Mouse (Mus musculus) heart, postnatal 36 days (tissue): ENCODE measurements around the gene Esr2. TPM values are rescaled to one million over a fixed set of nuclear protein-coding genes. Genes with fewer than 3 reads are reported as not detected.
"Not testable (repeated sequence)": the region's sequence is repeated elsewhere in the genome, so short reads cannot be mapped to it uniquely, and the experiment has no call there.

Experiments used
- DNase-seq, 2 experiments: peaks; one replicate each; pipeline ENCODE4 v3.0.0; 2021 to 2022
- intact Hi-C: fragments of 180-260 bp; cut with DNase I; formaldehyde crosslinking; loops from one replicate; pipeline ENCODE4 v1.15.1; 2025
- total RNA-seq, 2 experiments: library from RNA; stranded (reverse); gene quantifications; 2 replicates each; pipeline ENCODE4 v1.2.3; 2021

Esr2 gene
- total RNA-seq, 2 experiments from 2014 or later, result not detected

DNA sequence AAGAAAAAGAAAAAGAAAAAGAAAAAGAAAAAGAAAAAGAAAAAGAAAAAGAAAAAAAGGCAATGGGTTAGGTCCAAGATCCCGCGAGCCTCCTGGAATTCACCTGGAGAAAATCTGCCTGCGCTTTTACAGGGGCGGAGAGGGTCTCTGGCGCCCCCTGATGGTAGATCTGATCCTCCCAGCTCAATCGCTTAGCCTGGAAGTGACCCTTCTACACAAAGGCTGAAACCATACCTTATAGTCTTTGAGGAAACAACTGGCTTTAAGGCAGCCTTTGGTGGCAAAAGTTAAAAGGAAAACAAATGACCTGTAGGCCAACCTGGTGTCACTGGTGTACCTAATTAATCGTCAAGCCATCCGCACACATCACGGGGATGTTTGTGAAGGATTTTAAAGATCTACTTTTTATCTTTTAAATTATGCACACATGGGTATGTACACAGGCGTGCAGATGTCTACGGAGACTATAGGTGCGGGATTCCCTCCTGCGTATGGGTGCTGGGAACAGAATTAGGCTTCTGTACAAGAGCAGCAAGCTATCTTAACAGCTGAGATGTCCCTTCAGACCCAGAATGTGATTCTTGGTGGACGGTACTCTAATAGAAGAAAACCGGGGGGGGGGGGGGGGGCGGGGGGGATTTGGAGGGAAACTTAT lies 932 bp upstream of the Esr2 start:
- intact Hi-C loops, result loop anchor here (2.0 to 5.0 kb wide), 2 partner anchors 161 to 391 kb away; no protein-coding TSS in a partner anchor
- peak; percentile 66 to 78 for DNase-seq

DNA sequence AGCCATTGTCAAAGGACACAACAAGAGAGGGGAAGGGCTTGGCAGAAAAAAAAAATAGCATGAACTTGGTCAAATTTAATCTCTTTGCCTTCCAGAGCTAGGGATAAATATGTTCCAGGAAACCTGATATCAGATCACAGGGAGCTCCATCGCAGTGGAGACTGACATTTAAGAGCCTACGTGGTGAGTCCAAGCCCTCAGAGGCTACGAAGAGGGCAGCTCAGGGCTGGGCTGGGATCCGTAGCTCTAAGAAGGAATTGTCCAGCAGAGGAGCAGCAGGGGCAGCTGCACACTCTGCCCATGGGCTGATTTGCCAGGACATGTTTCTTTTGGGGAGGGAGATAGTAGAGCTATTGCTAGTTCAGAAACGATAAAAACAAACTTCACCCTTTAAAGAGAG lies 11.4 kb downstream of the Esr2 start:
- DNase-seq, result no peak
- intact Hi-C loops, result no loop called here

DNA sequence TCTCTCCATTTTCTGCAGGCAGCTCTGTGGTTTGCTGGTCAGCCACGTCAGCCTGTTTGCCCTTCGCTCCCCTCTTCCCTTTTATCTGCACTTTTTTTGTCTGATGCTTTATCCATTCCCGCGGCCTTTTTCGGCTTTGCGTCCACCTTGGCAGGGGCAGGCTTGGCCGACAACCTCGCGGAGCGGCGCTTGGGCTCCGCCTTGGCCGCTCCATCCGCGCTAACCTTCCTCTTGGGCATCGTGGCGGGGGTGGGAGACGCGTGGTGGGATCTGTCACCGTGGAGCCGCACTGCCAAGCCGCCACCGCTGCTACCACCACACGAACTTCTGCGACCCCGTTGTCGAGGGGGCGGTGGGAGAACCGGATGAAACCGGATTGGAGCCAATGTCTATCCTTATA lies 24.7 kb downstream of the Esr2 start:
- DNase-seq, result peak in 1 of 2 experiments; percentile 5
- intact Hi-C loops, result not testable (repeated sequence)

DNA sequence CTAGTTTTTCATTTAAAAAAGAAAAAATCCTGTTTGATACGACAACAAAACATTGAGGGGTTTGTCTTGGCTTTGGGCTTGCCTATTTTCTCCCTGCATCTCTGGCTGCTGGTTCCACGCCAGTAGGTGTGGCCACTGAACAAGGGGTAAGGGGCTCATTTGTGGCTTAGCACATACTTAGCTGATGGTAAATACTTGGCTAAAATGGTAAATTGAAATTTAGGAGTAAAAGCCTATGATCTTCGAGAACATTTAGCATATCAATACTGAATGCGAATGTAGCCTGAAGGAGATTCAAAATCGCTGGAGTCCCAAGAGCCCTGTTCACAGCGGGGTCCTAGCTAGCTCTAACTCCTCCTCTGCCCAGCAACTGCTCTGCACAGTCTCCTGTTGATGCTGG lies 40.4 kb downstream of the Esr2 start:
- intact Hi-C loops, result no loop called here
- DNase-seq, result no peak

DNA sequence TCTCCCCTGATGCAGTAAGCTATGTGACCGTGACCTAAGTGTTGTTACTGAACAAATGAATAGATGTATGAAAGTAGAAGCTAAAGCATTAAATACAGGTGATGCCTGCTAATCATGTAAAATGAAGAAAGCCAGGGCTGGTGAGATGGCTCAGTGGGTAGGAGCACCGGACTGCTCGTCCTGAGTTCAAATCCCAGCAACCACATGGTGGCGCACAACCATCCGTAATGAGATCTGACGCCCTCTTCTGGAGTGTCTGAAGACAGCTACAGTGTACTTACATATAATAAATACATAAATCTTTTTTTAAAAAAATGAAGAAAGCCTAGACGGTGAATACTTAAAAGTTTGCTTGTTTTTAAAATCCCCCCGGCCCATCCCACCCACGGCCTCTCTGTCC lies 44.0 kb downstream of the Esr2 start:
- DNase-seq, intact Hi-C loops: not testable (repeated sequence)

DNA sequence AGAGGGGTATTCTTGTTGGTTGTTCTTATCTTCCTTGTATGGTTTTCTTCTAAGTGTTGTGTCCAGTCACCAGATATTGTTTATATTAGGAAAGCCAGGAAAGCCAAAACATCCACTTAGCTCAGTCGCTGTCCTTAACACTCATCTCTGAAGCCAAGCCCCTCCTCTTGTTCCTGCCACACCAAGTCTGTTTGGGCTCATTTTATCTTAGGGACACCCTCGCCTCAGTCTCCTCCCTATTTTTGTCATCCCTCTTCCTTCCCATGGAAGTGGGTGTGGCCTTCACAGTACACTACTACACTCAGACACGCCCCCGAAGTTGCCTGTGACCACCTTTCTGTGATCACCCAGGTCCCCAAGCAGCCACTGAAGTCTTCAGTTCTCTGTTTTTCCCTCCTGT lies 44.5 kb downstream of the Esr2 start:
- intact Hi-C loops, result no loop called here
- DNase-seq, result no peak

DNA sequence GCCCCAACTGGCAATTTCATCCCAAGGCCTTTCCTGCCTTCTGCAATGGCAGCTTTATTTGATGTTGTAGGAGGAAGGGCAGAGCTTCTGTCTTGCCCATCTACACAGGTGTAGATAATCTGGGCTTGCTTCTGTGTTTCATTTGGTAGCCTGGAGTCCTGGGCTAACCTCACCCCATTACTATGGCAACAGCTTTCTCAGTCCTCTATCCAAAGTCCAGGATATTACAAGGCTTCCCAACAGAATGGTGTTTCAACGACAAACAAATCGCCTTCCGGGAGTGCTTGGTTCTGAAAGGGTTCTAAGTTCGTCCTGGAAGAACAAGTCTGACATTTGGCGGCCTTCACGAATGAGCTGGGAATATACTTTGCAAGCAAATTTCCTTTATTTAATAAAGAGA lies 46.2 kb downstream of the Esr2 start:
- intact Hi-C loops, result no loop called here
- no peak for DNase-seq

DNA sequence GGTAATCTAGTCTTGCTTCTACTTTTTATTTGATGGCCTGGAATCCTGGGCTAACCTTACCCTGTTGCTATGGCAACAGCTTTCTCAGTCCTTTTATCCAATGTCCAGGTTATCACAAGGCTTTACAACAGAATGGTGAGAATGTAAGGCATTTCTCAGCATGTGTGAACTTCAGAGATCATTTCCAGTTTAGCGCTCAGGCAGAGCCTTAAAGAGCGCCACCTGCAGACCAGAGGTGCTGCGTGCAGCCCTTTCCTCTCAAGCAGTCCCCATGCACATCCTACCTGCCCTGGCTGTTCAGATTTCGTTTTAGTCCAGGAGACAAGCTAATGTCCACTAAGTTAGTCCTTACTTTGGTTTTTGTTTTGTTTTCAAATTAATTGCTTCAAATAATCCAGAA lies 46.8 kb downstream of the Esr2 start:
- intact Hi-C loops, result no loop called here
- peak in 1 of 2 experiments; percentile 19 for DNase-seq

DNA sequence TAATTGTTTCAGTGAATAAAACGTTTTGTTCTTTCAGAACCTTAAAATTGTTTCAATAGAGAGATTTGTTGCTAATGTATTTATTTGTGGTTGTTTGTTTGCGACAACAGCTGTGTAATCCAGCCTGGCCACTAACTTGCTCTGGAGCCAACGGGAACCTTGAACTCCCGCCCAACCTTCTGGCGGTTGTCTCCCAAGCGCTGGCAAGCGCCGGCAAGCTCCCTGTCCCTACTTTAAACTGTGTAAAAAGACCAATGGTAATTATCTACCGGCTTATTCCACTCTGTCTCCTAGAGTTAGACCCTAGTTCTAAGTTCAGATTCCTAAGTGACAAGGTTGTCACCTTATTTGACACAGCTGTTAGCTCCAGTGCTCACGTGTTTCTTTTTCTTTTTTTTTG lies 48.2 kb downstream of the Esr2 start:
- DNase-seq, result peak in 1 of 2 experiments; percentile 27
- intact Hi-C loops, result no loop called here

DNA sequence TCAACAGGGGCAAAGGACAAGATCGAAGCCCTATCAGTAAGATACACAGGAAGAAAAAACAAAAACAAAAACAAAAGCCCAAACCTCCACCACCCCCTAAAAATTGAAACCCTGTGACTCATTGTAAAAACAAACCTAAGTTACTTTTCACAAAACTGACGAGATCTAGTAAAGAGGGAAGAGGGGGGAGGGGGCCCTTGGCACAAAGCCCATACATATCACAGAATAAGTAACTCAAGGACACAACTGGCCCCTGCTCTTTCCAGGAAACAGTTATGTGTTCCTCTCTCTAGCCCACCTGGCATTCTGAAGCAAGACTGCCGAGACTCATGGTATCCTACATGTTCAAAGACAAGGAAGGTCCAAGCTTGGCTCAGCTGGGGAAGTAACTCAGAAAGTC lies 48.8 kb downstream of the Esr2 start:
- intact Hi-C loops, result no loop called here
- DNase-seq, result no peak

DNA sequence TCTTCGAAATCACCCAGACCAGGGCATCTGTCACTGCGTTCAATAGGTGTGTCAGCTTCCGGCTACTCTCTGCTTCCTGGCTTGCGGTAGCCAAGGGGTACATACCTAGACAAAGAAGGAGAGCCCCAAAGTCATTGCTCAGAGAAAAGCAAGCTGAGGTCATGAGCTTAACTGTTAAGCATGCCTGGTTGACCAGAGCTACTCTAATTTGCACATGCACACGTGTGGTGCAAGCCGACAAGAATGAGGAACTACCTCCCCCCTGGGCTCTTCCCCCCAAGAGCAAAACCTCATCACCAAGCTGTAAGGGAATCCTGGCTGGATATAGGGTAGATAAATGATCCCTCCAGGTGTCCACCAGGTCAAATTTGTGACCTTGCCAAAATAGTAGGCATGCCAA lies 53.8 kb downstream of the Esr2 start:
- intact Hi-C loops, result no loop called here
- no peak for DNase-seq

DNA sequence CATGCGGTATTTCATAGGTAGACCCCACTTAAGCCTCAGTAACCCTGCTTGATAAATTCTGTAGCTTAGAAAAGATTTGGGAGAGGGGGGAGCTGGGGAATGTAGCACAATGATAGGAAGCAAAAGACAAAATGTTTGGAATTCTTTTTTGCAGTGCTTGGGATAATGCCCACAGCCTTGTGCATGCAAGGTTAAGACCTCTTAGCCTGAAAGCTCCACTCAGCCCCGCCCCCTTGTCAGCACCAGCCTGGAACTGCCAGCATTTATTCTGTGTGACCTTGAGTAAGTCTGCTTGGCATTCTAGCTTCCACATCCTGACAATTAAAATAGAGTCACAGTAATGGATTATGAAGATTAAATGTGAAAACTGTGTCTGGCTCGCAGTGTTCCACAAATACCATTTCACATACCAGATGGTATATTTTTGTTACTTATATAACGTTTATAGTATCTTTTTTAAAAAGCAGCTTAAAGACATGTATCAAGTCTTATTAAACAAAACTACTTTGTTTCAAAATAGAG lies 59.4 kb downstream of the Esr2 start:
- DNase-seq, result peak in 1 of 2 experiments; percentile 17
- intact Hi-C loops, result no loop called here

DNA sequence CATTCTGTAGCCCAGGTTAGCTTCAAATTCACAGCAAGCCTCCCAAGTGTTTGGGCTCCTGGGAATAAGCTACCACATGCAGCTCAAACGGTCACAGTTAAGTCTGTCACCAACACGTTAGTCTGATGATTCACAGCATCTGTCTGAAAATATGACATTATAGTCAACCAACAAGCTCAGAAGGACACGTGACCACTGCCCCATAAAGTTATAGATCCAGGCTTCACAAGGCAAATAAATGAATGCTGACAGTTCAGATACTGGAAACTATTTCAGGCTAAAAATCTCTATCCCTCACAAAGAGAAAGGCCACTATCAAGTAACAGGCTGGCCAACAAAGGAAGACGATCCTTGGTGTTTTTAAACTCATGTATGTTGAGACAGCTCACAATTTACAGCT lies 60.5 kb downstream of the Esr2 start:
- DNase-seq, result no peak
- intact Hi-C loops, result no loop called here

DNA sequence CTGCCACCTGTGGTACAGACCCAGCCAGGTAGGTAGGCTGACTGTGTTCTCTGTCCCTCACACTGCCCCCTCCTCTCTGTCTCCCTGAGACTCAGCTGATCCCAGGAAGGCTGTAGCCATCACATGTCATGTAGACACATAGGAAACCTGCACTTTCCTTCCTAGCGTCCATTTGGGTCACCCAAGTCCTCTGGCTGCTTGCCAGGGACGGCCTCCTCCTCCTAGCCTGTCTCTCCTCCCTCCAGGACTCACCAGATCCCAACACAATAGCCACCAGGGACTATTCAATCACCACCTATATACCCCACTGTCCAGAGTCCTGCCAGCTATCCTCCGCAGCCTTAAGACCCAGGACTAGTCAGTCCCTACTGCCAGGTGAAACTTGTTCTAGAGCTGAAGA lies 66.0 kb downstream of the Esr2 start:
- no peak for DNase-seq
- intact Hi-C loops, result no loop called here

DNA sequence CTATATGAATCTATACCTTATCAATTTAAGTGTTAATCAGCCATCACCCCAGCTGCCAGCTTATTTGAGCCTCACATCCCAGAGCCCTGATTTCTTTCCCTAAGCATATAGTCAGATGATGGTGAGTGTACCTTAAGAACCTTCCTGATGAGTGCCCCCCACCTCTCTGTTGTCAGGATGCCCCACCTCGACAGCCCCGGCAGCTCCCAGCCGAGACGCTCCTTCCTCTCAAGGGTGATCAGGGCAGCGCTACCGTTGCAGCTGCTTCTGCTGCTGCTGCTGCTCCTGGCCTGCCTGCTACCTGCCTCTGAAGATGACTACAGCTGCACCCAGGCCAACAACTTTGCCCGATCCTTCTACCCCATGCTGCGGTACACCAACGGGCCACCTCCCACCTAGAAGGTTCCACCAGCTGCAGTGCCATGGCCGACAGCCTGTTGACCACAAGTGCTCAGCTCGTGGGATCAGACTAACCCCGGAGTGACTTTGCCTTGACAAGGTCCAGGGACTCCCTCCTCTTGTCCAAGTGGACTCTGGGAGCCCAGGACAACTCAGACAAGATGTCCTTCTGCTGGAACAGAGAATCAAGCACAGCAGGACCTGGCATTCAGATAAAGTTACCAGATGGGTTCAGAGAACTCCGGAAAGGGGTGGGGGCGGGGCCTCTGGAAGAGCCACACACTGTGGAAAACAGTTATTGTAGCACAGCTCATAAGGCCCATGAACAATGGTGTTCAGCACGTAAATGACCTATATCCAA lies 67.2 kb downstream of the Esr2 start:
- DNase-seq, result no peak
- intact Hi-C loops, result no loop called here

DNA sequence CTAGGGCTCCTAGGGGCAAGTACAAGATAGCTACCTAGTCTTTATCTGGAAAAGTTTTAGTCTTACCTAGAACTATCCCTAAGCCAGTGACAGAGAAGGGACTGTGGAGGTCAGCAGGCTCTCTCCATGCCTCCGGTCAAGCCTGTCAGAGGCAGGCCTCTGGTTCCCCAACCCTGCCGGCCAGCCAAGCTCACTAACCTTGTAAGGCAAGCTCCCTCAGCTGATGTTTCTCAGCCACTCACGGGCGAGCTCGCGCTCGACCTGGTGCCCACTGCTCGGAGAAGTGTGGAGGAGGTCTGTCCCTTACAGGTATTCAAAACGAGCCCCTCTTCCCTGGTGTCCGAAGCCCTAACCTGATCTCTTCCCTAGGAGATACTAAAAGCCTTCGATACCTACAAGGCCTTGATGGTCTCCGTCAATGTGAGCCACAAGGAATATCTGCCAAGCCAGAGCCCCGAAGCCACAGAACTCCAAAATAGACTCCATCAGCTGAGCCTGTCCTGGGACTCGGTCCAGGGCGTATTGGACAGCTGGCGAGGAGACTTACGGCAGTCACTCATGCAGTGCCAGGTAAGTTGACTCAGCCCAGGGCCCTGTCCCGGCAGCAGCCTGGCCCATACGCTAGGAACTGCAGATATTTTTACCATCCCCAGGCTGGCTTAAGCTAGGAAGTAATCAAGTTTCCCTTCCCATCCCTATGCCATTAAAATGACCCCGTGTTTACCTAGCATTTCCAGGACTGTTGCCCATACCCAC lies 72.3 kb downstream of the Esr2 start:
- peak; percentile 59 to 70 for DNase-seq
- intact Hi-C loops, result no loop called here

DNA sequence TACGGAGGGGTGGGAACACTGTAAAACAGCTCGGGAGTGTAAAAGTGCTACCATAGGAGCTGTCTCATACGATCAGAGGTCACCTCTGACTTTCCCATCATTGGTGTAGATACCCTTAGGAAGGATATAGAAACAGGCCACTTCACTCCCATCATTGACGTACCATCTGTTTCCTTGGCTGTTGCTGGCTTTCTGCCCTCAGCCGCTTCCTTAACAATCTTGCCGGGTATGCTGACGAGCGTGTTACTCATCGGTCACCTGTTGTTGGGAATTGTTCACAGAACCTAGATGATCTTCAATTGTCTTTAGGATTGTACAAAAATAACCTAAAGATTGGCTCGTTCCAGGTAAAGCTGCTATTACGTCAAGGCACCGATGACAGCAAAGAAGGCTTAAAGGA lies 74.4 kb downstream of the Esr2 start:
- intact Hi-C loops, result no loop called here
- DNase-seq, result no peak

DNA sequence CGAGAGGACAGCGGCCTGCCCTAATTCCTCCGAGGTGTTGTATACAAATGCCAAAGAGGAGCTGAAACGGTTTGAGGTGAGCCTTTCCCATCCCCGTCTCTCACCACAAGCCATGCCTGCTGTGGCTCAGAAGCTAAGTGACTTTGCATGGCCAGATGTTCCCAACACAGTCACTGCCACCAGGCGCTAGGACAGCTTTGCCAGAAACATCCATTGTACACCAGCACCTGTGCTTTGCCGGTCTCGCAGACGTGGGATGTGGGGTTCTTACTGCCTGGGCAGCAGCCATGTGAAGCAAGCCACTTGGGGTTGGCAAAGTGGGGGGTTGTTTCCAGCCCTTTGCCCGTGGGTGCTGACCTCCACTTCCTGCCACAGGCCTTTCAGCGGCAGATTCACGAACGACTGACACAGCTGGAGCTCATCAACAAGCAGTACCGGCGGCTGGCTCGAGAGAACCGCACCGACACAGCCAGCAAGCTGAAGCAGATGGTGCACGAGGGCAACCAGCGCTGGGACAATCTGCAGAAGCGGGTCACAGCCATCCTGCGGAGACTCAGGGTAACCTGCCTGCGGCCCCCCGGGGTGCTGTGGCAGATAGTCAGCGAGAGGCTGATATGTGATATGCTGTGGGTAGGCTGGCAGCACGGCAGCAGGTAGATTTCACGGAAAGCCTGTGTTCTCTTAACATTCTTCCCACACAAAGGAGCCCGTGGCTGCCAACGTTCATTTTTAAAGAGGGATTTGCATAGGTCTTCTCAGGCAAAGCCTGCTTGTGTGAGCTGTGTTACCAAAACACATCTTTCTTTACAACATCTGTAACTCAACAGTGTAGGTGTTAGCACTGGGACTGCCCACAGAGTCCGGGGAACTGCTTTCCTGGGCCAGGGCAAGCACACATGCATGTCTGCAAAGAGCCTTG lies 81.7 kb downstream of the Esr2 start:
- no peak for DNase-seq
- intact Hi-C loops, result no loop called here

DNA sequence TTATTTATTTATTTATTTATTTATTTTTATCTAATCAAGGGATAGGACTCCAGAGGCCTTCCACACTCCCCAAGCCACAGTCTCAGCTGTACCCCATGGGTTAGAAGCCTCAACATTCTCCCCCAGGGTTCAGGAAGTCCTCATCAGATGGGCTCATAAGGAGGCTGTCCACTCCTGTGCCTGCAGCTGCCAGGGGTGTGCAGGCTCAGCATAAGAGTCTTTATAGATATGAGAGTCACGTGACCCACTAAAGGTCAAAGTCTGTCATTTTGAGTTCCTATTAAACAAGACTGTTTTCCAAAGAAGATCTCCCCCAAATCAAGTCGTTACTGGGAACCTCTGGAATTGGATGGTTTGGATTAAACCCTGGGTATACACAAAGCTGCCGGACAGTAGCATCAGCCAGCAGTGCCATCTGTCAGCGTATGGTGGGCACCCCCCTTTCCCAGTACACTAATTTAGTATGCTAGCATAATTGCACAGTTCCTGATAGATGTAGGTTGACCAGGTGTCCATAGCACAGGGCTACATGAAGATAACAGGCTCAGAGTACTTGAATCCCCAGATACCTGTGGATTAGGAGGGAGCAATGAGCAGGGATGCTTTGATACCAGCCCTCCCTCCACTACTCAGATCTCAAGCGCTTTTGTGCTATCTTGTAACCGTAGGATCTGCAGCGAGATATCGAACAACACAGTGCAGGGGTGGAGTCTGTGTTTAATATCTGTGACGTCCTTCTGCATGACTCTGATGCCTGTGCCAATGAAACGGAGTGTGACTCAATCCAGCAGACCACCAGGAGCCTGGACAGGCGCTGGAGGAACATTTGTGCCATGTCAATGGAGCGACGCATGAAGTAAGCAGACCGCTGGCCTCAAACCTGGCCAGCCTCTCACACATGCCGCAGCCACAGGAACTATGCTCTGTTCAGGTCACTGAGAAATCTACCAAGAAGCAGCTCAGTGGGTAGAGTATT lies 83.2 kb downstream of the Esr2 start:
- DNase-seq, result no peak
- intact Hi-C loops, result no loop called here
